Mouse (Mus musculus) thymus, adult 18-20 months (tissue): ENCODE measurements around the gene Igtp.
A peak's percentile ranks its signal among the peaks of the same experiment; 100 is the strongest.
"Not testable (repeated sequence)": the region's sequence is repeated elsewhere in the genome, so short reads cannot be mapped to it uniquely, and the experiment has no call there.

Source experiments
- DNase-seq, 2 experiments: peaks; one replicate each; pipeline ENCODE4 v3.0.0; 2022; ENCODE audit warnings: mixed read lengths in 2 of 2

Gene Igtp

GRCm38 (mm10) chr11:58213673-58214342 lies 14.5 kb downstream of the Igtp start:
- DNase-seq = no peak

- DNase-seq = peak; percentile 84 to 88
These were observed 15.2 kb downstream of the Igtp start for GRCm38 (mm10) chr11:58214391-58215048.

- not testable (repeated sequence) for DNase-seq
These were observed 15.7 kb downstream of the Igtp start for GRCm38 (mm10) chr11:58215049-58215430.

GRCm38 (mm10) chr11:58215814-58216213 lies 16.5 kb downstream of the Igtp start:
- DNase-seq = no peak

- no peak for DNase-seq
These were observed 17.5 kb downstream of the Igtp start for GRCm38 (mm10) chr11:58216823-58217222.

- DNase-seq = peak in 1 of 2 experiments; percentile 63
These were observed 24.4 kb downstream of the Igtp start for GRCm38 (mm10) chr11:58223751-58224150.

GRCm38 (mm10) chr11:58224313-58224712 lies 25.0 kb downstream of the Igtp start:
- DNase-seq = peak; percentile 62 to 77

- DNase-seq = not testable (repeated sequence)
These were observed 25.5 kb downstream of the Igtp start for GRCm38 (mm10) chr11:58224872-58225271.

- DNase-seq = peak in 1 of 2 experiments; percentile 68
These were observed 26.3 kb downstream of the Igtp start for GRCm38 (mm10) chr11:58225655-58226054.

GRCm38 (mm10) chr11:58226425-58226824 lies 27.1 kb downstream of the Igtp start:
- DNase-seq = no peak

- not testable (repeated sequence) for DNase-seq
These were observed 28.7 kb downstream of the Igtp start for GRCm38 (mm10) chr11:58228021-58228420.

- peak; percentile 49 to 74 for DNase-seq
These were observed 31.1 kb downstream of the Igtp start for GRCm38 (mm10) chr11:58230396-58230910.

- no peak for DNase-seq
These were observed 31.8 kb downstream of the Igtp start for GRCm38 (mm10) chr11:58231156-58231555.

- not testable (repeated sequence) for DNase-seq
These were observed 35.2 kb downstream of the Igtp start for GRCm38 (mm10) chr11:58234551-58234950.

GRCm38 (mm10) chr11:58235152-58235551 lies 35.8 kb downstream of the Igtp start:
- DNase-seq = no peak

- DNase-seq = peak; percentile 21 to 50
These were observed 39.8 kb downstream of the Igtp start for GRCm38 (mm10) chr11:58238840-58239791.

- no peak for DNase-seq
These were observed 47.9 kb downstream of the Igtp start for GRCm38 (mm10) chr11:58247294-58247693.

GRCm38 (mm10) chr11:58249203-58249981 lies 50.0 kb downstream of the Igtp start:
- no peak for DNase-seq

GRCm38 (mm10) chr11:58250550-58250949 lies 51.2 kb downstream of the Igtp start:
- no peak for DNase-seq

- no peak for DNase-seq
These were observed 55.1 kb downstream of the Igtp start for GRCm38 (mm10) chr11:58254411-58254810.
